Mouse (Mus musculus) stomach, embryonic 15.5 days (tissue): ENCODE measurements around the gene Zfp869. TPM values are rescaled to one million over a fixed set of nuclear protein-coding genes. Genes with fewer than 3 reads are reported as not detected.
"Not testable (repeated sequence)": the region's sequence is repeated elsewhere in the genome, so short reads cannot be mapped to it uniquely, and the experiment has no call there.

ENCODE experiments used
- ATAC-seq: fragments of 200-750 bp; cut with Nextera tagmentation; 2 replicates; pipeline ENCODE4 v1.8.0; 2017; ENCODE audit warnings: low read depth, moderate number of reproducible peaks, moderate TSS enrichment; ENCODE audit not compliant: insufficient read depth, low FRiP score
- H3K27ac ChIP-seq: fragments of 300-500 bp; sonication (generic); 2 replicates; pipeline ENCODE4 v1.5.1; 2015; ENCODE audit warnings: mild to moderate bottlenecking, inconsistent platforms
- H3K27me3 ChIP-seq: fragments of 300-500 bp; sonication (generic); replicated peaks from 2 replicates; pipeline ENCODE4 v1.6.1; 2015; ENCODE audit warnings: inconsistent platforms
- H3K36me3 ChIP-seq: fragments of 300-500 bp; sonication (generic); 2 replicates; pipeline ENCODE4 v1.6.1; 2015; ENCODE audit warnings: inconsistent platforms
- H3K4me1 ChIP-seq: fragments of 300-500 bp; sonication (generic); 2 replicates; pipeline ENCODE4 v1.6.1; 2015; ENCODE audit warnings: inconsistent platforms
- H3K4me2 ChIP-seq: fragments of 300-500 bp; sonication (generic); 2 replicates; pipeline ENCODE4 v1.6.1; 2015; ENCODE audit warnings: mild to moderate bottlenecking, inconsistent platforms
- H3K4me3 ChIP-seq: fragments of 300-500 bp; sonication (generic); replicated peaks from 2 replicates; pipeline ENCODE4 v1.5.1; 2015; ENCODE audit warnings: inconsistent platforms
- H3K9ac ChIP-seq: fragments of 300-500 bp; sonication (generic); 2 replicates; pipeline ENCODE4 v1.6.1; 2015; ENCODE audit warnings: inconsistent platforms
- H3K9me3 ChIP-seq: fragments of 300-500 bp; sonication (generic); 2 replicates; pipeline ENCODE4 v1.6.1; 2016; ENCODE audit warnings: inconsistent platforms
- WGBS: fragments of 180-500 bp; shearing (Covaris S2); methylation state at CpG from one replicate; pipeline ENCODE4 v1.1.7; 2015; 5-methylcytosine and 5-hydroxymethylcytosine counted together
- polyA plus RNA-seq: library from polyadenylated mRNA; unstranded; fragments of >200 nt; fragmentation: Nextera tagmentation; extraction: Ambion mirVana; gene quantifications from 2 replicates; pipeline ENCODE4 v1.2.1, GENCODE M21; 2015

The Zfp869 gene
- polyA plus RNA-seq, 1 experiment from 2014 or later, result 24.3 TPM

GRCm38 (mm10) chr8:69665051-69665450, 45.5 kb downstream of the Zfp869 start:
- H3K4me3 ChIP-seq, H3K4me1 ChIP-seq, H3K27ac ChIP-seq, H3K36me3 ChIP-seq, H3K9ac ChIP-seq, H3K9me3 ChIP-seq, H3K4me2 ChIP-seq, H3K27me3 ChIP-seq, ATAC-seq: not testable (repeated sequence)
- 77% methylated on average over 2 of the region's 2 CpGs for WGBS

- no peak overlapping the region for H3K9ac ChIP-seq
- no peaks in the 10 kb centered on the region for H3K4me1 ChIP-seq
- H3K4me2 ChIP-seq, result no peak overlapping the region
- no peaks in the 10 kb centered on the region for H3K27me3 ChIP-seq
- H3K27ac ChIP-seq, result no peak overlapping the region
- no peaks in the 10 kb centered on the region for H3K9me3 ChIP-seq
- no peak for ATAC-seq
- no peak overlapping the region for H3K4me3 ChIP-seq
- peaks cover 10% of the 10 kb centered on the region; the same call in 1 of the 2 replicates for H3K36me3 ChIP-seq
These were observed 49.2 kb downstream of the Zfp869 start for GRCm38 (mm10) chr8:69661294-69661693.

Other genes with a start within 250 kb of the Zfp869 start
- gene Gm7697, start 187.7 kb downstream of the Zfp869 start, polyA plus RNA-seq, result not detected in 2 replicates
- gene Zfp868, start 85.2 kb downstream of the Zfp869 start, polyA plus RNA-seq, result 19.1 and 19.2 TPM in 2 replicates
- 1.5 and 1.7 TPM in 2 replicates for gene Zfp964, start 56.2 kb downstream of the Zfp869 start, polyA plus RNA-seq
- gene Zfp963, start 39.2 kb upstream of the Zfp869 start, polyA plus RNA-seq, result 5.8 and 6.3 TPM in 2 replicates
- 0.15 and 0.39 TPM in 2 replicates for gene Gm20422, start 64.2 kb upstream of the Zfp869 start, polyA plus RNA-seq
- 48.0 and 53.9 TPM in 2 replicates for gene Atp13a1, start 80.4 kb upstream of the Zfp869 start, polyA plus RNA-seq
- 24.7 and 25.4 TPM in 2 replicates for gene Zfp866, start 80.5 kb upstream of the Zfp869 start, polyA plus RNA-seq
- gene Gmip, start 98.0 kb upstream of the Zfp869 start, polyA plus RNA-seq, result 8.7 and 10.1 TPM in 2 replicates
- gene Lpar2, start 111.7 kb upstream of the Zfp869 start, polyA plus RNA-seq, result 0.50 and 0.58 TPM in 2 replicates
- gene Pbx4, start 121.8 kb upstream of the Zfp869 start, polyA plus RNA-seq, result 4.4 and 5.9 TPM in 2 replicates
- gene Cilp2, start 177.0 kb upstream of the Zfp869 start, polyA plus RNA-seq, result 0.83 and 0.95 TPM in 2 replicates
- gene Tssk6, start 191.5 kb upstream of the Zfp869 start, polyA plus RNA-seq, result 3.1 and 3.9 TPM in 2 replicates
- 183 and 190 TPM in 2 replicates for gene Ndufa13, start 191.8 kb upstream of the Zfp869 start, polyA plus RNA-seq
- 2.8 and 4.1 TPM in 2 replicates for gene Yjefn3, start 192.0 kb upstream of the Zfp869 start, polyA plus RNA-seq